Mouse (Mus musculus) T-cell, adult 66 days (primary cell): ENCODE data around the gene Mrc1. TPM values are rescaled to one million over a fixed set of nuclear protein-coding genes. Genes with fewer than 3 reads are reported as not detected.

ENCODE experiments used
- total RNA-seq, 2 experiments: library from RNA; stranded (reverse); gene quantifications; 3 replicates in 1 of 2; 4 replicates in 1 of 2; pipeline ENCODE4 v1.2.4; 2023

Mrc1 gene
- total RNA-seq = 1 to 10 TPM; 1.9 to 3.6 TPM

DNA sequence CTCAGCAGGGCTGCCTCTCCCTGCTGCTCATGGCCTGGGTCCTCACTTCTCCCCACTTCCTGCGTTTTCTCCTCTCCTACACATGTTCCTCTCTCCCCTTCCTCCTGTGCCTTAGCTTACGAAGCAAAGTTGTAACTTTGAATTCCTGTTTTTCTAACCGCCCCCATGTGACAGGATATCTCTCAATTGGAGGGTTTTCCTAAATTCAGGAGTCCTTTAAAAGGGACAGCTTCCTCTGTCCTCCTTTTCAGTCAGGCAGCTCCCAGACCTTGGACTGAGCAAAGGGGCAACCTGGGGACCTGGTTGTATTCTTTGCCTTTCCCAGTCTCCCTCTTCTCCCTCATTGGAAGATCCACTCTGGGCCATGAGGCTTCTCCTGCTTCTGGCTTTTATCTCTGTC lies at the start of gene Mrc1:
Gene Mrc1 (plus strand): TSS at position 244 of the 400 bp plus-strand sequence.

Other genes starting within 250 kb of the Mrc1 start
- gene Hacd1, start 173.3 kb upstream of the Mrc1 start, total RNA-seq = under 1 TPM; 0.74 to 0.87 TPM
- 10 to 100 TPM; 40.1 to 40.9 TPM for gene Stam, start 155.3 kb upstream of the Mrc1 start, total RNA-seq
- under 1 TPM in 1 of 2 experiments, not detected in 1; 0.21 TPM for gene Tmem236, start 54.9 kb upstream of the Mrc1 start, total RNA-seq
- not detected for gene Slc39a12, start 158.9 kb downstream of the Mrc1 start, total RNA-seq